Mouse (Mus musculus): ENCODE data around the gene Olfr1058. TPM values are rescaled to one million over a fixed set of nuclear protein-coding genes. Genes with fewer than 3 reads are reported as not detected.
"Not testable (repeated sequence)": the region's sequence is repeated elsewhere in the genome, so short reads cannot be mapped to it uniquely, and the experiment has no call there.

Olfr1058 gene
- not detected in 2 replicates for polyA plus RNA-seq (2016; fragmentation: Nextera tagmentation; extraction: Ambion mirVana)

DNA sequence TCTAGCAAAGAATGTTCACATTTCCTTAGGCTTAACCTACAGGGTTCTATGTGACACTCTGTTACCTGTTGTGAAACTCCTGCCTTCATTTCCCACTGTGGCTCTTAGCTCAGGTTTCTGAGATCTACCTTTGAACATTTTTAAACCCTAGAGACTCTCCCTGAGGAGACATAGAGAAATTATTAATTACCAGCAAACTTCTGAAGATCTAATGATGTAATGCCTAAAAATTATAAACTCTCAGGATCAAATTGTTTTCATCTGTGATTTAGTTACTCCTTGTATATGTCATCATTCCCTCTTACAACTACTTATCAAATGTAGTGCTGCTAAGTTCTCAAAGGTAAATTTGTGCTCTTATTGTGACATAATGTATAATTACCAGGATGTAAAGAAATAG is at the start of gene Olfr1058:
Gene Olfr1058, minus strand, starts transcription at position 101 of the 400 bp plus-strand sequence.
- ATAC-seq (ENCODE audit: low FRiP score); H3K9me3 ChIP-seq; H3K4me1 ChIP-seq; H3K4me3 ChIP-seq (replicated peaks); H3K27ac ChIP-seq; H3K36me3 ChIP-seq (replicated peaks); H3K27me3 ChIP-seq; H3K9ac ChIP-seq; H3K4me2 ChIP-seq: not testable (repeated sequence)

DNA sequence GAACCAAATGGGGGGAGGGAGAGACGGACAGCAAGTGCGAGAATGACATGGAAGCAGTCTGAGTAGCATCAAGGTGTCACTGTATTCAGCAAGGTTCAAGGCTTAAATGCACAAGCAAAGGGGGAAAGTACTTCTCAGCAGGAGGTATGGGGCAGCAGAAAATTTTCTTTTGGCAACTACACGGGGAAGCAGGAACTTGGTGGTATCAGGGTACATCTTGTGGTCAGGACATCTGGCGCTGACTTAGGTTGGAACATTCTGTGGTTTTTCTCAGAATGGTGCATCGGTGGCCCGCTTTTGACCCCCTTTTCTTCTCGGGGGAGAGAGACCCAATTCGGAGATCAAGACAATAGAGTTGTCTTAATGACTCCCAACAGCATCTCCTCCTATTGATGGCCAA is 40.1 kb upstream of the Olfr1058 start:
- H3K4me2 ChIP-seq; H3K4me1 ChIP-seq; H3K4me3 ChIP-seq (replicated peaks); H3K9me3 ChIP-seq; H3K36me3 ChIP-seq (replicated peaks); H3K27me3 ChIP-seq; H3K27ac ChIP-seq; ATAC-seq (ENCODE audit: low FRiP score); H3K9ac ChIP-seq: not testable (repeated sequence)
- 94% methylated on average over 8 of the region's 8 CpGs for WGBS

DNA sequence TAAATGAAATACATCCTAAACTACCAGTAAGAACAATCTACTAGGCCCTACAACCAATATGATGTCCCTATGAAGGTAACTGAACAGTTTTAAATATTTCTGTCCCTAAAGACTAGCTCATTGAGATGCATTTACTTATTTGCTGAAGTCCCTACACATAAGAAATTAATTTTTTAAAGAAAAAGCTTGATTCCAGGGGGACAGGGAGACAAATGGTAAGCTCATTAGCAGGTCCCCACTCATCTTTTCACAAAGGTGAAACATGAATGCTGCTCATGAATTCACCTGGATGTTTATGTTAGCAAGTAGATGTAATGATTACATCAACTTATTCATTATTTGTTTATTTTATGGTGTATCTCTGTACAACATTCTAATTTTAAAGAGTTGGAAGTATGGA is 38.3 kb upstream of the Olfr1058 start, which contains the start of gene Olfr1062:
Gene Olfr1062, minus strand, starts transcription at position 101 of the 400 bp plus-strand sequence.
- H3K27me3 ChIP-seq; ATAC-seq (ENCODE audit: low FRiP score); H3K4me3 ChIP-seq (replicated peaks); H3K36me3 ChIP-seq (replicated peaks); H3K9ac ChIP-seq; H3K27ac ChIP-seq; H3K4me1 ChIP-seq; H3K4me2 ChIP-seq; H3K9me3 ChIP-seq: not testable (repeated sequence)

DNA sequence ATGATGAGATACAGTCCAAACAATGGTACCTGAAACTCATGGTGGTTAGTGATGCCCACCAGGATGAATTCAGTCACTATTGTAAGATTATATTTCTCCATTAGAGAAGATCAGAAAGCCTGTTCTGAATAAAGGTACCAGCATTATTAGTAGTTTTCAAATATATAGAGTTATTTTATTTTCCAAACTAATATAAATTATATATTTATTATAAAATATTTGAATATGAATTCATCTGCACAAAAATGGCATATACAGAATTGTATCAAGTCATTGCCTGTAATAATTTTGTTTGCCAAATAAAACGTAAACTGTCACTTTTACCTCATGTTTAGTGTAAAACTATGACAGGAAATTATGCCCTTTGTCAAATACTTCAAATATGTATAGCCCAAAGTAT is 25.6 kb upstream of the Olfr1058 start, which contains the start of gene Olfr1061:
Gene Olfr1061, minus strand, starts transcription at position 101 of the 400 bp plus-strand sequence.
- H3K4me3 ChIP-seq (replicated peaks), result no peak within 1 kb of the TSS
- H3K9ac ChIP-seq, result no peak within 1 kb of the TSS
- H3K4me2 ChIP-seq, result no peak within 1 kb of the TSS
- H3K9me3 ChIP-seq, result no peaks in the 10 kb centered on the region
- no peaks in the 10 kb centered on the region for H3K27me3 ChIP-seq
- 87% methylated on average over 1 of the region's 1 CpGs for WGBS
- no peaks in the 10 kb centered on the region for H3K36me3 ChIP-seq (replicated peaks)
- no peaks in the 10 kb centered on the region for H3K4me1 ChIP-seq
- no peak for ATAC-seq (ENCODE audit: low FRiP score)
- H3K27ac ChIP-seq, result no peak within 1 kb of the TSS

DNA sequence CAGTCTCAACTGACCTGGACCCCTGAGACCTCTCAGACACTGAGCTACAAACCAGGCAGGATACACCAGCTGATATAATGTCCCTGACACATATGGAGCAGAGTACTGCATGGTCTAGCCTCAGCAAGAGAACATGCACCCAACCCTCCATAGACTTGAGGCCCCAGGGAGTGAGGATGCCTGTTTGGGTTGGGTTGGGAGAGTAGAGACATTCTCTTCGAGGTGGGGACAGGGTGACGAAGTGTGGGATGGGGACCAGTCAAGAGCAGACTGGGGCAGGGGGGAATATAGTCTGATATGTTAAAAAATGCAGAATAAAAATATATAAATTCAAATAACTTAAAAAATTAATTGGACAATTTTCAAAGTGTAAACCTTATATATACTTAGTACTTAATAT is 6.8 kb upstream of the Olfr1058 start:
- Histone ChIP-seq H3K36me3 (replicated peaks) (no peaks in the 10 kb centered on the region), H3K9me3 (no peaks in the 10 kb centered on the region), H3K4me3 (replicated peaks) (no peak overlapping the region), H3K27me3 (no peaks in the 10 kb centered on the region), H3K4me2 (no peak overlapping the region), H3K4me1 (no peaks in the 10 kb centered on the region), H3K27ac (no peak overlapping the region), H3K9ac (no peak overlapping the region)
- ATAC-seq (ENCODE audit: low FRiP score), result no peak
- 83% methylated on average over 2 of the region's 2 CpGs for WGBS

DNA sequence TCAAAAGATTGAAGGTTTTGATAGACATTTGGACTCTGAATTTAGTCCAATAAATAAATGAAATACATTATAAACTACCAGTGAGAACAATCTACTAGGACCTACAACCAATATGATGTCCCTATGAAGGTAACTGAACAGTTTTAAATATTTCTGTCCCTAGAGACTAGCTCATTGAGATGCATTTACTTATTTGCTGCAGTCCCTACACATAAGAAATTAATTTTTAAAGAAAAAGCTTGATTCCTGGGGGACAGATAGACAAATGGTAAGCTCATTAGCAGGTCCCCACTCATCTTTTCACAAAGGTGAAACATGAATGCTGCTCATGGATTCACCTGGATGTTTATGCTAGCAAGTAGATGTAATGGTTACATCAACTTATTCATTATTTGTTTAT is 10.1 kb downstream of the Olfr1058 start, which contains the start of gene Olfr1057:
Gene Olfr1057, minus strand, starts transcription at position 101 of the 400 bp plus-strand sequence.
- H3K27me3 ChIP-seq, result no peaks in the 10 kb centered on the region
- H3K4me2 ChIP-seq, result no peak within 1 kb of the TSS
- no peaks in the 10 kb centered on the region for H3K36me3 ChIP-seq (replicated peaks)
- H3K9ac ChIP-seq, result no peak within 1 kb of the TSS
- H3K27ac ChIP-seq, result no peak within 1 kb of the TSS
- no peak within 1 kb of the TSS for H3K4me3 ChIP-seq (replicated peaks)
- no peaks in the 10 kb centered on the region for H3K9me3 ChIP-seq
- no peak for ATAC-seq (ENCODE audit: low FRiP score)
- H3K4me1 ChIP-seq, result no peaks in the 10 kb centered on the region

DNA sequence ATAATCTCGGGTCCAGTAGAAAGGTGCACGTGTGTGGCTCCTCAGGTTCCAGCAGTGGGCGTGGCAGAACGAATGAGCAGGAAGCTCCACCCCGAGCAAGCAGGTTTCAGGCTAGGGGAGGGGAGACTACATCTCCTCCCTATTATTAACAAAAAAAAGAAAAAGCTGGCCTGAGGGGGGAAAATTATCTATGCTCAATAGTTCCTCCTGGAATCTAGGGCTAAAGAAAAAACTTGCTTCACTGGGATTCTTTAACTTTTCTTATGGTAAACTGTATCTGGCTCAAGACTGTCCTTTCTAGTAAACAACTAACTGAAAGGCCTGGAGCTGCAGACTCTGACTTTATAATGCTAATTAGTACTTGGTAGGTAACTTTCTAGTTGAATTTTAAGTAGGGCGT is 22.0 kb downstream of the Olfr1058 start:
- not testable (repeated sequence) for H3K4me2 ChIP-seq; ATAC-seq (ENCODE audit: low FRiP score); H3K27ac ChIP-seq; H3K36me3 ChIP-seq (replicated peaks); H3K9ac ChIP-seq; H3K4me3 ChIP-seq (replicated peaks); H3K4me1 ChIP-seq; H3K9me3 ChIP-seq; H3K27me3 ChIP-seq
- WGBS, result no CpG with 5 or more reads among the region's 6 CpGs

DNA sequence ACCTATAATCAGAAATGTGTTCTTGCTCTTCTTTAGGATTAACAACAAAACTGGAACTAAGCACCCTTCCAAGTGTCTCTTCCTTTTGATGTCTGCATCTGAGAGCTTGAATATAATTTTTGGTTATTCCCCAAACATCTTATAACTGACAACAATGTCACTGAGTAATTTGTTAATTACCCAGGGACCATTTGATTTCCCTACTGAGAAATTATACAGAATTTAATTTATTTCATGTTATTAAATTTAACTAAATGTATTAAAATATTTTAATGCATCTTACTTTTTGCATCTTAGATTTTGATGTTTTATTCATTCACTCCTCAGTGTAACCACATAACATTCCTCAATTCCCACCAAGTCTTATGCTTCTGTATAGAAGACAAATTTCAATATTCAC is 26.0 kb downstream of the Olfr1058 start, which contains the start of gene Olfr1056:
Gene Olfr1056, minus strand, starts transcription at position 101 of the 400 bp plus-strand sequence.
- ATAC-seq (ENCODE audit: low FRiP score), result no peak
- Histone ChIP-seq H3K36me3 (replicated peaks) (no peaks in the 10 kb centered on the region), H3K4me3 (replicated peaks) (no peak within 1 kb of the TSS), H3K27ac (no peak within 1 kb of the TSS), H3K9ac (no peak within 1 kb of the TSS), H3K4me1 (no peaks in the 10 kb centered on the region), H3K4me2 (no peak within 1 kb of the TSS), H3K9me3 (no peaks in the 10 kb centered on the region), H3K27me3 (no peaks in the 10 kb centered on the region)

DNA sequence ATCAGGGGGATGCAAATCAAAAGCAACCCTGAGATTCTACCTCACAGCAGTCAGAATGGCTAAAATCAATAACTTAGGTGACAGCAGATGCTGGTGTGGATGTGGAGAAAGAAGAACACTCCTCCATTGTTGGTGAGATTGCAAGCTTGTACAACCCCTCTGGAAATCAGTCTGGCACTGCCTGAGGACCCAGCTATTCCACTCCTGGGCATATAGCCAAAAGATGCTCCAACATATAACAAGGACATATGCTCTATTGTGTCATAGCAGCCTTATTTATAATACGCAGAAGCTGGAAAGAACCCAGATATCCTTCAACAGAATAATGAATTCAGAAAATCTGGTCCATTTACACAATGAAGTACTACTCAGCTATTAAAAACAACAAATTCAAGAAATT is 36.6 kb downstream of the Olfr1058 start:
- not testable (repeated sequence) for H3K27ac ChIP-seq; ATAC-seq (ENCODE audit: low FRiP score); H3K36me3 ChIP-seq (replicated peaks); H3K27me3 ChIP-seq; H3K4me2 ChIP-seq; H3K4me1 ChIP-seq; H3K9me3 ChIP-seq; H3K4me3 ChIP-seq (replicated peaks); H3K9ac ChIP-seq
- WGBS, result 100% methylated on average over 1 of the region's 1 CpGs

DNA sequence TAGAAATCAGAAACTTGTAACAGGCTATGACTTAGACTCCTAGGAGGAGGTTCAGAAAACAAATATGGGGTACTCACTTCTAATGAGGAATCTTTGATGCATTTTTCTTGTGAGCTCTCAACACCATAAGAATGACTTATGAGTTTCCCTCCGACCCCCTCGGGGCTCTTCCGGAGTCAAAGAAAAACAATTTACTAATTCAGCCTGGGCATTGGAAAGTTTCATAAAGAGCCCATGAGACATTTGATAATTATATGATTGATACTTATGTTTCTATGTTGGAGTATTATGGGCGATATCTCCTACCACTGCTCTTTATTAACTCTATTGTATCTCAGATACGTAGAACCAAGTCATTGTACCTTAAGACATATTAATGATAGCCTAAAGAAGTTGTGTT is 38.2 kb downstream of the Olfr1058 start, which contains the start of gene Olfr1055:
Gene Olfr1055, minus strand, starts transcription at position 101 of the 400 bp plus-strand sequence.
- no peaks in the 10 kb centered on the region for H3K27me3 ChIP-seq
- no peak for ATAC-seq (ENCODE audit: low FRiP score)
- no peak within 1 kb of the TSS for H3K4me2 ChIP-seq
- WGBS, result 94% methylated on average over 5 of the region's 5 CpGs
- H3K4me3 ChIP-seq (replicated peaks), result no peak within 1 kb of the TSS
- no peaks in the 10 kb centered on the region for H3K9me3 ChIP-seq
- no peaks in the 10 kb centered on the region for H3K36me3 ChIP-seq (replicated peaks)
- no peaks in the 10 kb centered on the region for H3K4me1 ChIP-seq
- H3K9ac ChIP-seq, result no peak within 1 kb of the TSS
- H3K27ac ChIP-seq, result no peak within 1 kb of the TSS

DNA sequence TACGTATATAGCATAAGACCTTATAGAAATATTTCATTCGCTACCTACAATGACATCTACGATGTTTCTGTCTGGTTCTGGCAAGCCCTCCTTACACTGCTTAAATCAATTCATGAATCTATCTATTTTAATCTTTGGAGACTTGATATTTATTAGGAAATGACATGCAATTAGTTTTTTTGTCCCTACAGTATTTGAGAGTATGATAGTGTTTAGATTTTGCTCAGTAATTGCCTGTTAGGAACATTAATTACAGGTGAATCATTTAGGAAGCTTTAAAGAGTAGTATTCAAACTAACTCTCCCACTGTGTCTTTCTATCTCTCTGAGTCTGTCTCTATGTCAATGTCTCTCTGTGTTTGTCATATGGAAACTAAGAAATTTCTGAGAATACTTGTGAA is 53.0 kb downstream of the Olfr1058 start, which contains the start of gene Olfr1054:
Gene Olfr1054, minus strand, starts transcription at position 101 of the 400 bp plus-strand sequence.
- no peak within 1 kb of the TSS for H3K9ac ChIP-seq
- H3K27ac ChIP-seq, result no peak within 1 kb of the TSS
- 89% methylated on average over 3 of the region's 3 CpGs for WGBS
- no peak within 1 kb of the TSS for H3K4me3 ChIP-seq (replicated peaks)
- H3K9me3 ChIP-seq, result no peaks in the 10 kb centered on the region
- no peaks in the 10 kb centered on the region for H3K27me3 ChIP-seq
- H3K4me1 ChIP-seq, result no peaks in the 10 kb centered on the region
- ATAC-seq (ENCODE audit: low FRiP score), result no peak
- no peaks in the 10 kb centered on the region for H3K36me3 ChIP-seq (replicated peaks)
- H3K4me2 ChIP-seq, result no peak within 1 kb of the TSS

All from forebrain, embryonic 12.5 days (tissue).